Mouse (Mus musculus): ENCODE measurements around the gene Tnfaip8l3. TPM values are rescaled to one million over a fixed set of nuclear protein-coding genes. Genes with fewer than 3 reads are reported as not detected.

The Tnfaip8l3 gene
- polyA plus RNA-seq, 1 experiment from 2014 or later, result 1.0 TPM

DNA sequence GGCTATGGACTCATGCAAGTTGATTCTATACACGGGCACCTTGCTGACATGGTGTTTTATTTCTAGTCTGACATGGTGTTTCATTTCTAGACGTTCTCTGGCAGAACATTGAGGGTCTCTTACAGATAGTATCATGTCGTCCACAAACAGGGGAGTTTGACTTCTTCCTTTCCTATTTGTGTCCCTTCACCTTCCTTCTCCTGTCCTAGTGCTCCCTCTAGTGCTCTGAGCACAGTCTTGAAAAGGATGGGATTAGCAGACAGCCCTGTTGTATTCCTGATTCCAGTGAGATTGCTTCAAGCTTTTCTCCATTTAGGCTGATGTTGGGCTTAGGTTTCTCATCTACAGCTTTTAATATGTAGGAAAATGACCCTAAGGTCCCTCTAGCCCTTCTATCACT lies 81.2 kb downstream of the Tnfaip8l3 start:
- H3K4me2 ChIP-seq (replicated peaks), result no peak overlapping the region
- WGBS, result 33% methylated on average over 3 of the region's 3 CpGs
- no peaks in the 10 kb centered on the region for H3K4me1 ChIP-seq
- H3K4me3 ChIP-seq (replicated peaks), result no peak overlapping the region
- H3K9ac ChIP-seq, result no peak overlapping the region
- H3K36me3 ChIP-seq, result no peaks in the 10 kb centered on the region
- H3K9me3 ChIP-seq (replicated peaks), result no peaks in the 10 kb centered on the region
- no peak overlapping the region for H3K27ac ChIP-seq (replicated peaks)
- no peak for ATAC-seq (ENCODE audit: insufficient number of reproducible peaks, low FRiP score, low TSS enrichment, low read depth)
- no peaks in the 10 kb centered on the region for H3K27me3 ChIP-seq

DNA sequence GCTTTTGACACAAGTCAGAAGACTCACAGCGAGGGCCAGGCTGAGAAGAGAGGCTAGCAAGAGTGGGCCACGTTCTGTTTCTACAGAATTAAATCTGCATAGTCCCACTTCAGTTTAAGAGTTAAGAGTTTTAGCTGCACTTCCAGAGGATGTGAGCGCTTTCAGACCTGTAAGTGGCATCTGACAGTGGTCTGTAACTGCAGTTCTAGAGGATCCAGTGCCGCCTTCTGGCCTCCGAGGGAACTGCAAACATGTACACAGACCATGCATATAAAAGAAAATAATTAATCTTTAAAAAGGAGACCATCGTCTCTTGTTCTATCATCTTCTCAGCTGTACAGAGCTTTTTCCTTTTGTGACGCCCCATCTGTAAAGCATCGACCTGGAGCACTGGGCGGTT lies 83.3 kb downstream of the Tnfaip8l3 start:
- no peak overlapping the region for H3K9ac ChIP-seq
- no peak for ATAC-seq (ENCODE audit: insufficient number of reproducible peaks, low FRiP score, low TSS enrichment, low read depth)
- no peaks in the 10 kb centered on the region for H3K27me3 ChIP-seq
- H3K9me3 ChIP-seq (replicated peaks), result no peaks in the 10 kb centered on the region
- no peak overlapping the region for H3K4me3 ChIP-seq (replicated peaks)
- H3K36me3 ChIP-seq, result no peaks in the 10 kb centered on the region
- H3K4me2 ChIP-seq (replicated peaks), result no peak overlapping the region
- no peaks in the 10 kb centered on the region for H3K4me1 ChIP-seq
- WGBS, result 35% methylated on average over 9 of the region's 9 CpGs
- H3K27ac ChIP-seq (replicated peaks), result no peak overlapping the region

DNA sequence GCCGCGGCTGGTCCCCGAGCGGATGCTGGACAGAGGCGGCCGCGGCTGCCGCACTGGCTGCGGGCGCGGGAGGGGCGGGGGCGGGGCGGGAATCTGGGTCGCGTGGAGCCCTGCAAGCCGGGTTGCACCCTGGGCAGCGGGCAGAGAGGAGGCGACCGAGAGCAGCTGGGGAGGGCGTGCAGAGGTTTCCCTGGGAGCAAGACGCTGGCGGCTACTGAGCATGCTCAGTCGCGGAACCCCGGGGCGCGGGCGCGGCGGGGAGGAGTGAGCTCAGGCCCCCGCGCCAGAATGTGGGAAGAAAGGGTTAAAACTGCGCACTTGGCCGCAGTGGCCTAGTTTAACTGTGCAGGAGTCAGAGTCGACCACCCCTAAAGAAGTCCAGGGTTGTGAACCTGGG lies 93.1 kb downstream of the Tnfaip8l3 start, which contains the start of gene Elmod1:
TSS of gene Elmod1 (minus strand) at position 180 of the 397 bp plus-strand sequence.
- H3K9me3 ChIP-seq (replicated peaks), result no peaks in the 10 kb centered on the region
- peak; percentile 65 for ATAC-seq (ENCODE audit: insufficient number of reproducible peaks, low FRiP score, low TSS enrichment, low read depth)
- H3K9ac ChIP-seq, result peak within 1 kb of the TSS; percentile 23; the same call in 1 of the 2 replicates
- no peak within 1 kb of the TSS; the same call in 1 of the 2 replicates for H3K27ac ChIP-seq (replicated peaks)
- no peaks in the 10 kb centered on the region for H3K36me3 ChIP-seq
- WGBS, result under 1% methylated on average over 36 of the region's 36 CpGs
- H3K4me2 ChIP-seq (replicated peaks), result peak within 1 kb of the TSS; percentile 93
- H3K27me3 ChIP-seq, result peaks cover 34% of the 10 kb centered on the region
- H3K4me1 ChIP-seq, result peaks cover 16% of the 10 kb centered on the region
- peak within 1 kb of the TSS; percentile 50 for H3K4me3 ChIP-seq (replicated peaks)

DNA sequence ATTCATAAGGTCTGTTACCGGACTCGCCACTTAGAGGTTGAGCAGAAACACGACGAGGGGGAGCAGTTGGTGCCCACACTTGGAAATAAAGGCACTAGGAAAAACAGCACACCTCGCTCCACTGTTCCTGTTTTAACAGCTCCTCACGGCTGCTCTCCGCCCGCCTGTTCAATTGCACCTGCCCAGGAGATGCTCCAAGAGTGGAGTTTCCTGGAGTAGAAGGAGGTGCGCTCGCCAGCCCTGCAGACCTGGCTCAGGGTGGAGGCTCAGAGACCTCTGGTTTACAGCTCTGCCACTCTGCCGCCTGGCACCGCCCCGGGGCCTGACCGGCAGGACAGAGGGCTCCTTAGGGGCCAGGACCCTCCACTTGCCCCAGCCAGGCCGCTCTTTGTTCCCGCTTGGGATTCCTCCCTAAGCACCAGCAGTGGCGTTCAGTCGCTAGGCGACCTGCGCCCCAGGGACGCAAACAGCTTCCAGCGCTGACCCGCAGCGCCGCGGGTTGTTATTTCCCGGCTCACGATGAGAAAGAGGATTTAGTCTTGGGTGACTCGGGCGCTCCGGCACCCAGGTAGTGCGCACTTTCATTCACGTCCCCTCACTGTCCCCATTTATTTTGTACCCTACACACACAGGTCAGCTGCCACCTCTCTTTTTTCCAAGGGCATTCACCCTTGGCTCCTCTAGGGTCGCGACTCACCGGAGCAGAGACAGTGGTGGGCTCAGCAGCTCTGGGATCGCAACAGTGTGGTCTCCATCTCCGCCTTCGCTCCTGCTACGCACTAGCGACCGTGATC lies 93.7 kb downstream of the Tnfaip8l3 start:
- no peaks in the 10 kb centered on the region for H3K36me3 ChIP-seq
- WGBS, result 1% methylated on average over 42 of the region's 42 CpGs
- H3K4me1 ChIP-seq, result peaks cover 16% of the 10 kb centered on the region
- no peaks in the 10 kb centered on the region for H3K9me3 ChIP-seq (replicated peaks)
- H3K27ac ChIP-seq (replicated peaks), result no peak overlapping the region; the same call in 1 of the 2 replicates
- peak overlapping the region; percentile 50 for H3K4me3 ChIP-seq (replicated peaks)
- H3K9ac ChIP-seq, result peak overlapping the region; percentile 23; the same call in 1 of the 2 replicates
- peak overlapping the region; percentile 93 for H3K4me2 ChIP-seq (replicated peaks)
- H3K27me3 ChIP-seq, result peaks cover 34% of the 10 kb centered on the region
- ATAC-seq (ENCODE audit: insufficient number of reproducible peaks, low FRiP score, low TSS enrichment, low read depth), result peak; percentile 43

DNA sequence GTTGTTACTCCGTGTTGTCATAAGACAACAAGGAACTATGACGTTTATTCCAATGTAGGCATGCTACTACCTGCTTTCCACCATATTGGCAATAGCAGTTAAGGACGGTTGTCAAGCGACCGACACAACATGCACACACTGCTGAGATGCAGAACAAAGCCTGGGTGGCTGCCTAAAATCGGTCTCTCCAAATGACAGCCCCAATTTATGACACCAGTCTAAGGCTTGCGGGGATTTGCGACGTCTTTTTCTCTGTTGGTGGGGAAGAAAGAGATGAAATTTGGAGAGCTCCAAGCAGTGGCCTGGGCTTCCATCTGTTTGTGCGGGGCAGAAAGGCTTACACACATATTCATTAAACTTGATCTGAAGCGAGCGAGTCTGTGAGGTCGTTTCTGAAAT lies 94.3 kb downstream of the Tnfaip8l3 start:
- Histone ChIP-seq H3K4me1 (peaks cover 16% of the 10 kb centered on the region), H3K4me2 (replicated peaks) (peak overlapping the region; percentile 93; the same call in 1 of the 2 replicates), H3K9ac (no peak overlapping the region), H3K36me3 (no peaks in the 10 kb centered on the region), H3K27ac (replicated peaks) (no peak overlapping the region), H3K4me3 (replicated peaks) (peak overlapping the region; percentile 50), H3K27me3 (peaks cover 34% of the 10 kb centered on the region), H3K9me3 (replicated peaks) (no peaks in the 10 kb centered on the region)
- 18% methylated on average over 13 of the region's 13 CpGs for WGBS
- ATAC-seq (ENCODE audit: insufficient number of reproducible peaks, low FRiP score, low TSS enrichment, low read depth), result no peak

Other genes starting within 250 kb of the Tnfaip8l3 start
- gene Sln, start 218.2 kb downstream of the Tnfaip8l3 start, polyA plus RNA-seq (2015; fragmentation: Nextera tagmentation; extraction: Ambion mirVana), result 72.5 and 86.0 TPM in 2 replicates
- 4.5 and 4.7 TPM in 2 replicates for gene Elmod1, start 93.1 kb downstream of the Tnfaip8l3 start, polyA plus RNA-seq (2015; fragmentation: Nextera tagmentation; extraction: Ambion mirVana)
- 0.16 TPM in 1 of 2 replicates, not detected in the other for gene Cyp19a1, start 199.7 kb upstream of the Tnfaip8l3 start, polyA plus RNA-seq (2015; fragmentation: Nextera tagmentation; extraction: Ambion mirVana)
- 1.2 and 1.3 TPM in 2 replicates for gene Gldn, start 218.1 kb upstream of the Tnfaip8l3 start, polyA plus RNA-seq (2015; fragmentation: Nextera tagmentation; extraction: Ambion mirVana)

Data from embryonic facial prominence, embryonic 15.5 days (tissue).